Mouse (Mus musculus): ENCODE data around the gene Hao2. TPM values are rescaled to one million over a fixed set of nuclear protein-coding genes. Genes with fewer than 3 reads are reported as not detected.

The Hao2 gene
- polyA plus RNA-seq, 1 experiment from 2014 or later = not detected

DNA sequence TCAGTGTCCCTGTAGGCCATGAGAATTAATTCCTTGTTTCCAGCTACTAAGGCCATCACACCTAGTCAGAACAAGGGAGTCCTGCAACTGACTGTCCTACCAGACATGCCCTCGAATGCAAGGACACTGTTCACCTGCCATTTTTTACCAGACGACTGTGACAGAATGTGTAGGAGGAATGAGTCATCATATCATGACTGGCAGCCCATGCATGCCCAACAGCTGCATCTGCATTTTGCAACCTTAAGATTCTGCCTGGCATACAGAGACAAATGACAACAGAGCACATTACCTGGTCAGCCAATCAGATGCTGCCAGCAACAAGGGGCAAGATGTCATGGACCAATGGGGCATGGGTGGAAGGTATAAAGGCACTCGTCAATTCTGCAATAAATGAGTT, 27.4 kb upstream of the Hao2 start:
- Histone ChIP-seq H3K4me3 (ENCODE audit: low read depth, low read length) (no peak overlapping the region), H3K9me3 (ENCODE audit: control insufficient read depth, low read length) (no peaks in the 10 kb centered on the region), H3K4me2 (ENCODE audit: low read depth) (no peak overlapping the region), H3K9ac (ENCODE audit: low read length) (no peak overlapping the region), H3K4me1 (ENCODE audit: control insufficient read depth, insufficient read depth, low read length) (no peaks in the 10 kb centered on the region), H3K36me3 (ENCODE audit: control insufficient read depth, insufficient read depth, low read length) (no peaks in the 10 kb centered on the region), H3K27ac (ENCODE audit: low read depth, low read length) (no peak overlapping the region), H3K27me3 (ENCODE audit: control insufficient read depth, insufficient read depth, low read length) (no peaks in the 10 kb centered on the region)
- ATAC-seq (ENCODE audit: insufficient read depth, low FRiP score, low TSS enrichment) (no peak), DNase-seq (ENCODE audit: low spot score) (no peak)
- WGBS = 85% methylated on average over 3 of the region's 3 CpGs

- H3K36me3 ChIP-seq (ENCODE audit: control insufficient read depth, insufficient read depth, low read length) = no peaks in the 10 kb centered on the region
- H3K4me2 ChIP-seq (ENCODE audit: low read depth) = no peak overlapping the region
- no peak overlapping the region for H3K9ac ChIP-seq (ENCODE audit: low read length)
- no peak overlapping the region for H3K27ac ChIP-seq (ENCODE audit: low read depth, low read length)
- DNase-seq (ENCODE audit: low spot score) (no peak), ATAC-seq (ENCODE audit: insufficient read depth, low FRiP score, low TSS enrichment) (no peak)
- H3K27me3 ChIP-seq (ENCODE audit: control insufficient read depth, insufficient read depth, low read length) = no peaks in the 10 kb centered on the region
- H3K4me1 ChIP-seq (ENCODE audit: control insufficient read depth, insufficient read depth, low read length) = no peaks in the 10 kb centered on the region
- no CpG with 5 or more reads among the region's 1 CpGs for WGBS
- no peak overlapping the region for H3K4me3 ChIP-seq (ENCODE audit: low read depth, low read length)
- no peaks in the 10 kb centered on the region for H3K9me3 ChIP-seq (ENCODE audit: control insufficient read depth, low read length)
Measured at GRCm38 (mm10) chr3:98917260-98917659, 24.2 kb upstream of the Hao2 start.

DNA sequence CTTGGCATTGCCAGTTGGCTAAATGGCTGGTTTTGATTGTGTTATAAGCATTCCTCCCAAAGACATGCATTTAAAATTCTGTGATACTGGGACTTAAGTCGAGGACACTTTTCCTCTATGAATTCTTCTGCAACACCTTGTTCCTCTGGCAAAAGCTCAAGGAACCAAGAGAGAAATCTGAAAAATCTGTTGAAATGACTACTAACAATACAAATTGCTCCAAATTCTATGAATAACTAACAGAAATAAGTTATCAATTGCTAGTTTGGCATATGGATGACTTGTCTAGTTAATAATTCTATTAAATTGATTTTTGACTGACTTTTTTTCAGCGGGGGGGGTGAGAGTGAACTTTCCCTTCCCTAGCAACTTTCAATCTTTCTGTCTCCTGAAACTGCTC, 23.8 kb upstream of the Hao2 start:
- WGBS = 91% methylated on average over 2 of the region's 2 CpGs
- Histone ChIP-seq H3K9me3 (ENCODE audit: control insufficient read depth, low read length) (no peaks in the 10 kb centered on the region), H3K4me1 (ENCODE audit: control insufficient read depth, insufficient read depth, low read length) (no peaks in the 10 kb centered on the region), H3K9ac (ENCODE audit: low read length) (no peak overlapping the region), H3K27me3 (ENCODE audit: control insufficient read depth, insufficient read depth, low read length) (no peaks in the 10 kb centered on the region), H3K4me3 (ENCODE audit: low read depth, low read length) (no peak overlapping the region), H3K36me3 (ENCODE audit: control insufficient read depth, insufficient read depth, low read length) (no peaks in the 10 kb centered on the region), H3K4me2 (ENCODE audit: low read depth) (no peak overlapping the region), H3K27ac (ENCODE audit: low read depth, low read length) (no peak overlapping the region)
- ATAC-seq (ENCODE audit: insufficient read depth, low FRiP score, low TSS enrichment) (no peak), DNase-seq (ENCODE audit: low spot score) (no peak)

DNA sequence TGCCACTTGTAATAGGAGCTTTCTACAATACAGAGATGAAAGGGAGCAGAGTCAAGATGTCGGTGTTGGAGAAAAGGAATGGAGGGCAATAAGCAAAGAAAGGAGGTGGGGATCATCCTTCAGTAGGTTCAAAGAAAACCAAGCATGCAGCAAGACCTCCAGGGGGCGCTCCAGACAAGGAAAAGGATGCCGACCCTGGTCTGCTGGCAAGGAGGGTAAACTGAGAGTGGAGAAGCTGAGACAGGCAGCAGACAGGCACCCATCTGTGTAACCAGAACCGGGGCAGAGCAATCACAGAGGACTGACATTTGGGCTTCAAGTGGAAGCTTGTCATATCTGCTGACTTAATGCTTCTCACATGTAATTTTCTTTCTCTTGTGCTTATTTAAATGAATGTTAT, 22.6 kb upstream of the Hao2 start:
- ATAC-seq (ENCODE audit: insufficient read depth, low FRiP score, low TSS enrichment) = peak; percentile 41; the same call in 1 of the 2 replicates

GRCm38 (mm10) chr3:98913591-98913990, 20.6 kb upstream of the Hao2 start:
- Histone ChIP-seq H3K9me3 (ENCODE audit: control insufficient read depth, low read length) (no peaks in the 10 kb centered on the region), H3K4me2 (ENCODE audit: low read depth) (no peak overlapping the region), H3K4me1 (ENCODE audit: control insufficient read depth, insufficient read depth, low read length) (no peaks in the 10 kb centered on the region), H3K9ac (ENCODE audit: low read length) (no peak overlapping the region), H3K4me3 (ENCODE audit: low read depth, low read length) (no peak overlapping the region), H3K27me3 (ENCODE audit: control insufficient read depth, insufficient read depth, low read length) (no peaks in the 10 kb centered on the region), H3K36me3 (ENCODE audit: control insufficient read depth, insufficient read depth, low read length) (no peaks in the 10 kb centered on the region), H3K27ac (ENCODE audit: low read depth, low read length) (no peak overlapping the region)
- 82% methylated on average over 6 of the region's 6 CpGs for WGBS
- ATAC-seq (ENCODE audit: insufficient read depth, low FRiP score, low TSS enrichment) = no peak
- DNase-seq (ENCODE audit: low spot score) = no peak

More for the DNA sequence above, 22.6 kb upstream of the Hao2 start:
- Histone ChIP-seq H3K36me3 (ENCODE audit: control insufficient read depth, insufficient read depth, low read length) (no peaks in the 10 kb centered on the region), H3K27ac (ENCODE audit: low read depth, low read length) (no peak overlapping the region), H3K9ac (ENCODE audit: low read length) (no peak overlapping the region), H3K4me2 (ENCODE audit: low read depth) (no peak overlapping the region), H3K9me3 (ENCODE audit: control insufficient read depth, low read length) (no peaks in the 10 kb centered on the region), H3K27me3 (ENCODE audit: control insufficient read depth, insufficient read depth, low read length) (no peaks in the 10 kb centered on the region), H3K4me1 (ENCODE audit: control insufficient read depth, insufficient read depth, low read length) (no peaks in the 10 kb centered on the region), H3K4me3 (ENCODE audit: low read depth, low read length) (no peak overlapping the region)
- peak; percentile 75 for DNase-seq (ENCODE audit: low spot score)
- 3% methylated on average over 4 of the region's 4 CpGs for WGBS

- Histone ChIP-seq H3K36me3 (ENCODE audit: control insufficient read depth, insufficient read depth, low read length) (no peaks in the 10 kb centered on the region), H3K4me3 (ENCODE audit: low read depth, low read length) (no peak overlapping the region), H3K9ac (ENCODE audit: low read length) (no peak overlapping the region), H3K4me2 (ENCODE audit: low read depth) (no peak overlapping the region), H3K27ac (ENCODE audit: low read depth, low read length) (no peak overlapping the region), H3K9me3 (ENCODE audit: control insufficient read depth, low read length) (no peaks in the 10 kb centered on the region), H3K27me3 (ENCODE audit: control insufficient read depth, insufficient read depth, low read length) (no peaks in the 10 kb centered on the region), H3K4me1 (ENCODE audit: control insufficient read depth, insufficient read depth, low read length) (no peaks in the 10 kb centered on the region)
- 89% methylated on average over 2 of the region's 2 CpGs for WGBS
- DNase-seq (ENCODE audit: low spot score) = no peak
- no peak for ATAC-seq (ENCODE audit: insufficient read depth, low FRiP score, low TSS enrichment)
Measured at GRCm38 (mm10) chr3:98897606-98898005, 4.6 kb upstream of the Hao2 start.

DNA sequence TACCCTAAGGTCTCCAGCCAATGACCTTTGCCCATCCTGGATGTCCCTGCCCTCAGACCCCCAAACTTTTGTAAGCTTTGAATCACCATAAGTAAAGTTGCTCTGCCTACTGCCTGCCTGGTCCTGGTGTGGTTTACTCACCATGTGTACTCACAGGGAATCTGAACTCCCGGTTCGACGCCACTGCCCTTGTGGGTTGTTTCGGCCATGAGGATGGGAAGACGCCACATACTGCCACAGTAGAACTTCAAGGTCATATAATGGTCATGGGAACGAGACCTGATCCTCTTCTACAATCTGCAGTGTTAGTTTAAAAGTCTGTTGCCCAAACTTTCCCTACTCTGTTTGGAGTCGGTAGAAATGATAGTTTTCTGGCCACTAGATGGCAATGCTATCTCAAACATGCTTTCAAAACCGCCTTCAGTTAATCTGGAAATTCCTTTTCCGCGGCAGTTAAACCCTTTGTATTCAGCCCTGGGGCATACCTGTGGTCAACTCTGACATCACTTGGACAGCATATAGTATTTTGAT, 2.1 kb upstream of the Hao2 start:
- Histone ChIP-seq H3K4me2 (ENCODE audit: low read depth) (no peak overlapping the region), H3K4me3 (ENCODE audit: low read depth, low read length) (no peak overlapping the region), H3K36me3 (ENCODE audit: control insufficient read depth, insufficient read depth, low read length) (no peaks in the 10 kb centered on the region), H3K9me3 (ENCODE audit: control insufficient read depth, low read length) (no peaks in the 10 kb centered on the region), H3K4me1 (ENCODE audit: control insufficient read depth, insufficient read depth, low read length) (no peaks in the 10 kb centered on the region), H3K9ac (ENCODE audit: low read length) (no peak overlapping the region), H3K27me3 (ENCODE audit: control insufficient read depth, insufficient read depth, low read length) (no peaks in the 10 kb centered on the region), H3K27ac (ENCODE audit: low read depth, low read length) (no peak overlapping the region)
- ATAC-seq (ENCODE audit: insufficient read depth, low FRiP score, low TSS enrichment) = no peak
- DNase-seq (ENCODE audit: low spot score) = no peak
- 51% methylated on average over 10 of the region's 10 CpGs for WGBS

DNA sequence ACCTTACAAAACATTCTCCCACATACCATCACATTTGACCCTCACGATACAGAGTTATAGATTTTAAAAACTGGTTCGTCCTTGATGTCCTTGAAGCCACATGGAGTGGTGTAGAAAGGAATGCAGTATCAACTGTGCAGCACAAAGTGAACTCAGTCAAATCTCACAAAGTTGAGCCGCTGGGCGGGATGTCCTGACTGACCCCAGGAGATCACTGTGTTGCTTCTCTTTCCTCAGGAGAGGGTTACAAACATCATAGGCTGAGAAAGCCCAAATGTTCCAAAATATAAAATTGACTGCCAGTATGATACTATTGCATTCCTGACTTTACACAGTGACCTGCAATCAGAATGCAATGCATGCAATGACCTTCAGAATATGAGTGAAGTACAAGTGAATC, 2.6 kb downstream of the Hao2 start:
- Histone ChIP-seq H3K9ac (ENCODE audit: low read length) (no peak overlapping the region), H3K27ac (ENCODE audit: low read depth, low read length) (no peak overlapping the region), H3K9me3 (ENCODE audit: control insufficient read depth, low read length) (no peaks in the 10 kb centered on the region), H3K27me3 (ENCODE audit: control insufficient read depth, insufficient read depth, low read length) (no peaks in the 10 kb centered on the region), H3K36me3 (ENCODE audit: control insufficient read depth, insufficient read depth, low read length) (no peaks in the 10 kb centered on the region), H3K4me1 (ENCODE audit: control insufficient read depth, insufficient read depth, low read length) (no peaks in the 10 kb centered on the region), H3K4me2 (ENCODE audit: low read depth) (no peak overlapping the region), H3K4me3 (ENCODE audit: low read depth, low read length) (no peak overlapping the region)
- 92% methylated on average over 4 of the region's 4 CpGs for WGBS
- DNase-seq (ENCODE audit: low spot score) (no peak), ATAC-seq (ENCODE audit: insufficient read depth, low FRiP score, low TSS enrichment) (no peak)

DNA sequence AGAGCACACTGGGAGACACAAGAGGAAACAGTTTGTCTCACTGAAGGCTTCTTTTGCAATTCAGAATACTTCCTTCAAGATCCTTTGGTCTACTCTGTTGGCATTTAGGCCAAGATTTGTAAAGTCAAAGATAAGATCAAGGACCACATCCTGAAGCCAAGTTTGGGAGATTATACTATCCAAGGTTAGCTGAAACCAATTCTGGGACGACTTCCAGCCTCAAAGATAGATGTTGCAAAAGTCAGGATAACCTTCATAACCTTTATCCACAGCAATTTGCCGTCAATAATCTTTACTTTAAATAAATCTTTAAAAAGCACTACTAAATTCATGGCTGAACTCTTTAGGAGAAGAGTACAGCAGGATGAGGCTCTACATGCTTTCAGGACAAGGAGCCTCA, 4.8 kb downstream of the Hao2 start:
- no peak overlapping the region for H3K9ac ChIP-seq (ENCODE audit: low read length)
- no peak overlapping the region for H3K27ac ChIP-seq (ENCODE audit: low read depth, low read length)
- 80% methylated on average over 2 of the region's 2 CpGs for whole genome bisulfite sequencing

More for the DNA sequence above, 4.8 kb downstream of the Hao2 start:
- Histone ChIP-seq H3K9me3 (ENCODE audit: control insufficient read depth, low read length) (no peaks in the 10 kb centered on the region), H3K4me3 (ENCODE audit: low read depth, low read length) (no peak overlapping the region), H3K27me3 (ENCODE audit: control insufficient read depth, insufficient read depth, low read length) (no peaks in the 10 kb centered on the region), H3K36me3 (ENCODE audit: control insufficient read depth, insufficient read depth, low read length) (no peaks in the 10 kb centered on the region), H3K4me2 (ENCODE audit: low read depth) (no peak overlapping the region), H3K4me1 (ENCODE audit: control insufficient read depth, insufficient read depth, low read length) (no peaks in the 10 kb centered on the region)
- no peak for ATAC-seq (ENCODE audit: insufficient read depth, low FRiP score, low TSS enrichment)
- no peak for DNase-seq (ENCODE audit: low spot score)
